Mouse (Mus musculus) stomach, postnatal 0 days (tissue): ENCODE measurements around the gene Hsd17b6.

ENCODE experiments used
- CTCF ChIP-seq: IDR thresholded peaks from 2 replicates; pipeline ENCODE4 v1.5.1; 2016; ENCODE audit warnings: antibody characterized with exemption, low read depth, mild to moderate bottlenecking, moderate library complexity
- EP300 ChIP-seq: optimal IDR thresholded peaks from 2 replicates; pipeline ENCODE3; 2016; ENCODE audit warnings: antibody characterized with exemption

GRCm38 (mm10) chr10:127996690-127997089, 10.7 kb downstream of the Hsd17b6 start:
- TF ChIP-seq EP300: no peak
- TF ChIP-seq CTCF: no peak
